Mouse (Mus musculus) embryo, embryonic 11.5 days (tissue): Measurements from ENCODE around the gene 1700016D06Rik.
A peak's percentile ranks its signal among the peaks of the same experiment; 100 is the strongest.

Experiments
- DNase-seq: peaks from one replicate; pipeline ENCODE4 v3.0.0-alpha.2; 2012; ENCODE audit warnings: low read depth, low spot score

1700016D06Rik gene

GRCm38 (mm10) chr8:11635012-11635577 lies 65.8 kb downstream of the 1700016D06Rik start:
- DNase-seq: peak; percentile 88

- no peak for DNase-seq
Measured at GRCm38 (mm10) chr8:11634331-11635011, 66.4 kb downstream of the 1700016D06Rik start.

- no peak for DNase-seq
Measured at GRCm38 (mm10) chr8:11633414-11633813, 67.4 kb downstream of the 1700016D06Rik start.

- no peak for DNase-seq
Measured at GRCm38 (mm10) chr8:11632406-11632805, 68.5 kb downstream of the 1700016D06Rik start.

DNA sequence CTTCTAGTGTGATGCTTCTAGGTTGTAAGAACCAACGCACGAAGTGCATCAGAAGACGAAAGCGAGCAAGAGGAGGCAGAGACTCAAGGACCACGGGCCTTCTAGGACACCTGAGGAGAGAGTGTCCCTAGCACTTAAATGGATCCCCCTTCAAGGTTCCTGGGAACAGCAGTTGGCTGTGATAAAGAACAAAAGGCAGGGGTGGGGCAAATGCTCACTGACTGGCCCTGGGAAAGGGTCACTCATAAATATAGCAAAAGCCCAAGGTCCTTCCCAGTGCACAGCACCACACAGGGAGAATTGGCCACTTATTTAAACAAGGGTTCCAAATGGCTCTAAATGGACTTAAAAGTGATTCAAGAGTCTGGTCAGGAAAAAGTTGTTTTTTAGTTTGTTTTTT lies 71.7 kb downstream of the 1700016D06Rik start:
- DNase-seq: no peak

DNA sequence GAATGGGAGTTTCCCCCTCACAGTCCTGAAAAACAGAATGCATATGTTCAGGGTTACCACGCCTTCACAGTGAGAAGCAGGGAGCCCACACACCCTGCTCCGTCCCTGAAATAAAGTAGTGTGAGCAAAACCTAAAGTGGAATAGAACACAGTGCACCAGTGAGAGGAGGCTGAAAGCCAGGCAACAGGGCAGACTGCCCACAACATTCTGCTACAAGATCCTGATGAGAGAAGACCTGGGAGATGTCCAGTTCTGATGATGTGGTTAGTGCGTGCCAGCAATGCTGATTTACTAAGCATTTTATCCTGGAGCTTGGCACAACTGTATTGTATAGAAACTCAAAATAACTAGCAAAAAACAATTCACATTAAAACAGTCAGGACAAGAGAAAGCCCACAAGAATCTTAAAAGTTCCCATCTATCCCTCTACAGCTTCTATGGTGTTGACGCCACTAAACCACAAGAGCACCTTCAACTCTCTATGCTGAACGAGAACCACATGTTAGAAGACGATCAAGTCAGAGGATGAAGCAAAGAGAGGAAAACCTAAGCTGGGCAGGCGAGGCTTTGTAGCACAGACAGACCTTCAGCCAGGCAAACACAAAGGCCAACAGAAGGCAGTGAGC lies 72.2 kb downstream of the 1700016D06Rik start:
- DNase-seq: no peak

- DNase-seq: no peak
Measured at GRCm38 (mm10) chr8:11627717-11628116, 73.1 kb downstream of the 1700016D06Rik start.

- DNase-seq: no peak
Measured at GRCm38 (mm10) chr8:11625084-11625483, 75.8 kb downstream of the 1700016D06Rik start.

- DNase-seq: no peak
Measured at GRCm38 (mm10) chr8:11619091-11619490, 81.8 kb downstream of the 1700016D06Rik start.

- no peak for DNase-seq
Measured at GRCm38 (mm10) chr8:11618063-11618462, 82.8 kb downstream of the 1700016D06Rik start.

DNA sequence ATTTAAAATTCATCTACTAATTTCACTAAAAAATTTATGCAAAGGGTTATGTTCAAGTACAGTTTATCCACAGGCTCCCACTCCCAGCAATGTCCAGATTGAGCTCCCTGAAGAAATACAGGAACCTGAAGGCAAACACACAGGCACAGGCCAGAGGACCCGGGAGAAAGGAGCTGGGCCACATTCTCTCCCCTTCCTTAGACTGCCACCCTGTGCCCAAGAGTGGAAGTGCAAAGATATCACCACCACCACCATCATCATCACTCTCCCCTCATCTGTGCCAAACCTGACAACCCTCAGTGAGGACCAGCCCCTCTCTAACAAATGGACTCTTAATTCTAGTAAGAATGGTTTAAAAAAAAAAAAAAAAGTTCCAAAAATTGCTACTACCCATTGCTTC lies 84.6 kb downstream of the 1700016D06Rik start:
- peak; percentile 35 for DNase-seq

- no peak for DNase-seq
Measured at GRCm38 (mm10) chr8:11614126-11614835, 86.6 kb downstream of the 1700016D06Rik start.

DNA sequence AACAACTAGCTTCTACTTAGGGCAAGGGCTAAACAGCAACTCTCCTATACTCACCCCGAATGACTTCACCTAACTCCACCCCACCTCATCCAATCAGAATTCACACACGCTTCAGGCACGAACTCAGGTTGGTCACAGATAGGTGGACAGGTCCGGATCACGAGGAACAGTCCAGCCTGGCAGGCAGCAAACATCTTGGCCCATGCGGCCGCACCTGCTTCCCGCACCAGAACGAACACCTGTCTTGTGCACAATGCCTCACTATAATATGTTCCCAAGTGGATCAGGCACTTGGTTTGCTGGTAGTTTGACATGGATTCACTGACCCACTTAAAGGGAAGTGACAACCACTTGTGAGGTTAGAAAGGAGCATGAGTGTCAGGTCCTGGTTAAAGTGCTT lies 92.0 kb downstream of the 1700016D06Rik start:
- DNase-seq: no peak
